Mouse (Mus musculus): ENCODE measurements around the gene Ptp4a2.
"Not testable (repeated sequence)": the region's sequence is repeated elsewhere in the genome, so short reads cannot be mapped to it uniquely, and the experiment has no call there.

The Ptp4a2 gene

DNA sequence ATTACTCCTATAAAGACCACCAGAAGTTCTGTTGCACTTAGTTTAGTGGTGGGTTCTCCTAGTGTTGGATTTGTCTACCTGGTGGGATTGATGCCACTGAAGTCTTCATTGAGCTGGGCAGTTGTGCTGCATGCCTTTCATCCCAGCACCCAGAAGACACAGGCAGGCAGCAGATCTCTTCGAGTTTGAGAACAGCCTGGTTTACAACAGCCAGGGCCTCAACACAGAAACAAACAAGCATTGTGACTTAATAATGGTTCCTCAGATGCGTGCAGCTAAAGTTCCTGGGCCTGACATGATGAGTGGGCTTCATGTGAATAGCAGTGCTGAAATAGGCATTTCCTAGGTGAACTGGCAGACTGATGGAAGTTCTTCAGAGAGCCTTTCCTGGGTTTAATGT is 42.0 kb downstream of the Ptp4a2 start:
- DNase-seq (ENCODE audit: low spot score), result no peak

- DNase-seq (ENCODE audit: low spot score), result no peak
Measured at GRCm38 (mm10) chr4:129853996-129854395, 43.0 kb downstream of the Ptp4a2 start.

GRCm38 (mm10) chr4:129854615-129855014 is 43.6 kb downstream of the Ptp4a2 start:
- DNase-seq (ENCODE audit: low spot score), result no peak

GRCm38 (mm10) chr4:129855051-129855970 is 44.3 kb downstream of the Ptp4a2 start:
- no peak for DNase-seq (ENCODE audit: low spot score)

DNA sequence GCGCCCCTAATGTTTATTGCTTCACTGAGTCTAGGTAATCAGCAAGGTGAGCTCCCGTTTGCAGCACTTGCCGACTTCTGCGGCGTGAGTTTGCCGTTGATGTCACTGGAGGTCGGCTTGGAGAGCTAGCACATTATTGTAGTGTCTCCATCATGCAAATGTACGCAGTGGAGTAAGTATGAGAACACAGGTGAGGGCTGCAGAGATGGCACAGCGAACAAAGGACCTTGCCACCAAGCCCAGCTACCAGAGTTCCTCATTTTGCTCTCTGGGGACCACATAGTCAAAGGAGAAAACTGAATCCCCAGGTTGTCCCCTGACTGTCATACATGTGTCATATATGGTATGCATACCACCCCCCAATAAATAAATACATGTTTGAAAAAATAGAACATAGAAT is 49.4 kb downstream of the Ptp4a2 start:
- no peak for DNase-seq (ENCODE audit: low spot score)

DNA sequence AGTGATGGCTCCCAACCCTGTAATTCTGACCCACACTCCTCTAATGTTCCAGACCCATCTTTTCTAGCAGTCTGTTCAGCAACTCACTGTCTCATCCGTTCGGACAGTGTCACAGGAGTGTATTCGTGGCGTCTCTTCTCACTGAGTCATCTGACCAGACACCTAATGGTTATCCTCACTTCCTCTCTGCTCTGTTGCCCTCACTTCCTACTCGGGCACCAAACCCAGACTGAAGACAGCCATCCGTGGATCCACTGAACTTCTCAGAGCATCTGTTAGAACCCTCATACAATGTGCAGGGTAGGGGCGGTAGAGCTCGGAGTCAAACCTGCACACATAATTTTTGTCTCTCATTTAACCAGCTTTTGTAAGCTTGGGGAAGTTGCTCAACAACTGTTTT is 50.4 kb downstream of the Ptp4a2 start:
- DNase-seq (ENCODE audit: low spot score), result no peak

- no peak for DNase-seq (ENCODE audit: low spot score)
Measured at GRCm38 (mm10) chr4:129862357-129862756, 51.3 kb downstream of the Ptp4a2 start.

DNA sequence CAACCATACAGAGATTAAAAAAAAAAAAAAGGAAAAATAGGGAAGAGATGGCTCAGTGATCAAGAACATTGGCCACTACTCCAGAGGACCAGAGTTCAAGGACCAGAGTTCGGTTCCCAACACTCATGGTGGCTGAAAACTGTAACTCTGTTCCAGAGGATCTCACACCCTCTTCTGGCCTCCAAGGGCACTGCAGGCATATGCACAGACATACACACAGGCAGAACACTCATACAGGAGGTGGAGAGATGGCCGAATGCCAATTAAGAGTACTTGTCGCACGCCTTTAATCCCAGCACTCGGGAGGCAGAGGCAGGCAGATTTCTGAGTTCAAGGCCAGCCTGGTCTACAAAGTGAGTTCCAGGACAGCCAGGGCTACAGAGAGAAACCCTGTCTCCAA is 55.2 kb downstream of the Ptp4a2 start:
- DNase-seq (ENCODE audit: low spot score), result not testable (repeated sequence)

- no peak for DNase-seq (ENCODE audit: low spot score)
Measured at GRCm38 (mm10) chr4:129868211-129868610, 57.2 kb downstream of the Ptp4a2 start.

DNA sequence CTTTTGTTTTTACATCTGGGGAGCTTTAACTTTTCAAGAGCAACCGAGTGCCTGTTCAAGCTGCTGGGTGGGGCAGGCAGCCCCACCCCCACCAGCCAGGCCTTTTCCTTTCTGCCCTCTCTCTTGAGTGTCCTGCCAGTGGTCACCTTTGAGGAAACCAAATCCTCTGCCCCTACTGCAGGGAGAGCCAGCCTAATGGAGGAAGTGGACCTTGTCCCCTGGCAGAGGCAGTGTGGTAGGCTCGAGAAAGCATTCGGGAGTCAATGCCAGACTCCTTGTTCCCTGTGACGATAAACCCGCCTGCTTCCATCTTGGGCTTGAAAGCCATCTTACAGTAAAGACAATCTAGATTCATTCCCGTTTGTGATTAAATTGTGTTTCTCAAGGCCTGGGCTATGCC is 59.5 kb downstream of the Ptp4a2 start:
- no peak for DNase-seq (ENCODE audit: low spot score)

GRCm38 (mm10) chr4:129872376-129872922 is 61.4 kb downstream of the Ptp4a2 start:
- no peak for DNase-seq (ENCODE audit: low spot score)

- no peak for DNase-seq (ENCODE audit: low spot score)
Measured at GRCm38 (mm10) chr4:129874805-129875204, 63.8 kb downstream of the Ptp4a2 start.

GRCm38 (mm10) chr4:129875406-129875805 is 64.4 kb downstream of the Ptp4a2 start:
- DNase-seq (ENCODE audit: low spot score), result no peak

DNA sequence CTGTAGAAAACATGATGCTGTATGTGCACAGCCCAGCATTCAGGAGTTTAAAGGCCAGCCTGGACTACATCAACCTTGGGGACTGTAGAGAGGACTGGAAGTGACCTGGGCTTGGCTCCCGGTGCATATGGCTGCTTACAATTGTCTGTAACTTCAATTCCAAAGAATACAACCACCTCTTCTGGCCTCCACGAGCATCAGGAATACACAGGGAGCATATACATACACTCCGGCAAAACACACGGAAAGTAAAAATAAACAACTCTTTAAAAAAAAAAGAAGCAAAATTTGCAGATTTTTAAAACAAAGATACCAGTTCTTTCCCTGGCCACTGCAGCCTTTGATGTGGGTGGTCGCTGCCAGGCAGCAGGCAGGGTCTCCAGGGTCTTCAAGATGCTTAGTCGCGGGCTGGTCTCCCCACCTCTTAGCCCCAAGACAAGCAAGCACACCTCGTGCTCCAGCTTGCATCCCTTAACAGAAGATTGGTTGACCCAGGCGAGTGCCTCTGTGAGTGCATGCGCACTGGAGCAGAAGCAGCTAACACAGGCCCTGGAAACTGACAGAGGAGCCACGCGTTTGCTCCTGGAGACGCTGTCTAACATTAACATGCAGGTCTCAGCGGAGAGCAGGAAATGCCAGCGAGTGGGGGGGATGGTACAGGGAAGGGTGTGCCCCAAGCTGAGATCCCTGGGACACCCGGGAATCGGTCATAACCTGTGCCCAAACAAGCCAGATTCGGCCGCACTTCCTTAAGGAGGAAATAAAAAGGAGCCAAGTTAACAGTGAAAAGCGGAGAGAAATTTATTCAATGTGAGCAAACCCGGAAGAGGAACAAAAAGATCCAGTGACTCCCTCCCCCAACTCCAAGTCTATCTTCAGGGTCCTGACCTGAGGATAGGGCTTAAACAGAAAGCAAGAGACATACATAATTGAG is 66.1 kb downstream of the Ptp4a2 start:
- peak; percentile 69 for DNase-seq (ENCODE audit: low spot score)

DNA sequence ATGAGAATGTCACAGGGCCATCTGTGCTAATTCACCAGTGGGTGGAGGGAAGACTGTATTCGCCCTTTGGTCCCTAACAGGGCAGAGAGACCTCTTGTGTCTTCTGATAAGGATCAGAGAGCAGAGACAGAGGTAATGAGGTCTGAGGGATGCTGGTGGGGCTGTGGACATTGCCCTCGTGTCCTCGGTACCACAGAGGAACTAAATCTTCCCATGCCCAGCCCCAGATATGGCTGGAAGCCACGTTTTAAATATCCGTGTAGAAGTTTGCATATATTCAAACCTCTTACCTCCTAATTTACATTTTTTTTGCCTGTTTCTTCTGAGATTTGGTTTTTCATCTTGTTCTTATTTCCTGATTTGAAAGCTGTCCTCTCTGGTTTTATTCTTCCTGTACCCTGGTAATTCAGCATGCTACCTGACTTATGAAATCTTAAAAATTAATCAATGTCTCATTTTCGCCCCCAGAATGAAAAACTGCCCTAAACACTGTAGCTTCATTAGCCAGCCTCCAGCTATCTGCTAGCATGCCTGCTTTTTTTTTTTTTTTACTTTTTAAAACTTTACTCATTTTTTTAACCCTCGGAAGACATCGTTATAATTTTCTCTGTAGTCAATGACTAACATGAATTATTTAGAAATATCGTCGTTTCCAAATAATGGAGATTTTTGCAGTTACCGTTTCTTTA is 67.1 kb downstream of the Ptp4a2 start:
- DNase-seq (ENCODE audit: low spot score), result no peak

DNA sequence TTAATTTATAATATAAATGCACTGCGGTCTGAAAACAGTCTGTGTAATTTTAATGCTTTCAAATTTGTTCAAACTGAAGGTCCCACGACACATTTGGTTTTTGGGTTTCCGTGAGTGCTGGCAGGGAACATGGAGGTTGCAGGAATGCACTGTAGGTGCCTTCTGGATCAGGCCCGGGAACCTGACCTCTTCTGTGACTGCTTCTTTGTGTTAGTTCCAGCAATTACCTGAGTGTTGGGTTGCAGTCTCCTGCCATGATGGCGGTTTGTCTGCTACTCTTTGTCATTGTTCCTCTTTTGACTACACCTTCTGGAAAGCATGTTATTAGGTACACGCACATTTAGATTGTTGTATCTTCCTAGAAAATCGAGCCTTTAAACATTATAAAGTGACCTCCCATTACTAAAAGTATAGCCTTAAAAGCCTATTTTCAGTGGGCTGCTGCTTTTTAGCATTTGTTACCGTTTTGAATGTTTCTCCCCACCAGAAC is 67.7 kb downstream of the Ptp4a2 start:
- DNase-seq (ENCODE audit: low spot score), result no peak

- DNase-seq (ENCODE audit: low spot score), result no peak
Measured at GRCm38 (mm10) chr4:129879206-129879780, 68.3 kb downstream of the Ptp4a2 start.

GRCm38 (mm10) chr4:129880615-129881014 is 69.6 kb downstream of the Ptp4a2 start:
- DNase-seq (ENCODE audit: low spot score), result no peak

GRCm38 (mm10) chr4:129881661-129882060 is 70.6 kb downstream of the Ptp4a2 start:
- no peak for DNase-seq (ENCODE audit: low spot score)

DNA sequence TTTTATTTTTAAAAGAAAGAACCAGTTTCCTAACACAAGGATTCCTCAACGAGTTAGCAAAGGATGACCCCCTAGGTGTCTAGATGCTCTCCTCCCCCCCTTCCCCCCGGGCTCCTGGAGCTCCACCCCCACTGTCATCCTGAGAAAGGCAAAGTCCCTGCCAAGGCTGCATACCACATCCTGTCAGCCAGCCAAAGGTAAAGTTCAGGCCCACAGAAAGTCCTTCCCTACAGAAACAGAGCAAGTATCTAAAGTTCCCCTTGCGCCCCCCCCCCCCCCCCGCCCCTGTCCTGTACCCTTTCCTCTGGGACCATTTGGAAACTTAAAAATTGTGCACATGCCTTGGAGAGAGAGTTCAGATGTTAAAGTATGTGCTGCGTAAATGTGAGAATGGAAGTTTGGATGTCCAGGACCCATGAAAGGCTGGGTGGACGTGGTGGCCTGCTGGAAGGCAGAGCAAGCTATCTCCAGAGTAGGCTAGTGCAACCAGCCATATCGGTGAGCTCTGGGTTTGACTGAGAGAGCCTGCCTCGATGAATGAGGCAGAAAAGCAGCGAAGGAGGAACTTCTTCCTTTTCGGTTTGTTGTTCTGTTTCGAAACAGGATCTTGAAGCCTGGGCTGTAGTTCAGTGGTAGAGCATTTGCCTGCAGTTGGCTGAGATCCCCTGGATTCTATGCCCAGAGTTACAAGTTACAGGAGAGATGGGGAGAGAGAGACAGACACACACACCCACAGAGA is 71.7 kb downstream of the Ptp4a2 start:
- DNase-seq (ENCODE audit: low spot score), result peak; percentile 60
